Mouse (Mus musculus): ENCODE results near the gene Aplf. TPM values are rescaled to one million over a fixed set of nuclear protein-coding genes. Genes with fewer than 3 reads are reported as not detected.

Aplf gene
- polyA plus RNA-seq, 3 experiments from 2014 or later, result 4.3 to 5.4 (median 4.8) TPM

GRCm38 (mm10) chr6:87621281-87621680, 50.7 kb downstream of the Aplf start:
- no peak for ATAC-seq

GRCm38 (mm10) chr6:87618021-87618420, 54.0 kb downstream of the Aplf start:
- no peak for ATAC-seq

- no peak for ATAC-seq
Measured at GRCm38 (mm10) chr6:87615696-87616083, 56.3 kb downstream of the Aplf start.

- ATAC-seq, result no peak
Measured at GRCm38 (mm10) chr6:87614794-87615695, 56.9 kb downstream of the Aplf start.

- ATAC-seq, result no peak
Measured at GRCm38 (mm10) chr6:87599825-87600224, 72.2 kb downstream of the Aplf start.

- ATAC-seq, result peak; percentile 86
Measured at GRCm38 (mm10) chr6:87597116-87597833, 74.7 kb downstream of the Aplf start.

GRCm38 (mm10) chr6:87594188-87594587, 77.8 kb downstream of the Aplf start:
- no peak for ATAC-seq

- ATAC-seq, result peak; percentile 48
Measured at GRCm38 (mm10) chr6:87590394-87591281, 81.4 kb downstream of the Aplf start, which contains the start of gene Prokr1. TSS of gene Prokr1 (minus strand) at chr6:87590743.

GRCm38 (mm10) chr6:87589718-87590393, 82.1 kb downstream of the Aplf start:
- ATAC-seq, result no peak

- no peak for ATAC-seq
Measured at GRCm38 (mm10) chr6:87583991-87584390, 88.0 kb downstream of the Aplf start.

- ATAC-seq, result no peak
Measured at GRCm38 (mm10) chr6:87583183-87583611, 88.8 kb downstream of the Aplf start.

- ATAC-seq, result no peak
Measured at GRCm38 (mm10) chr6:87582456-87582855, 89.5 kb downstream of the Aplf start.

- ATAC-seq, result no peak
Measured at GRCm38 (mm10) chr6:87581581-87581980, 90.4 kb downstream of the Aplf start.

- ATAC-seq, result no peak
Measured at GRCm38 (mm10) chr6:87581071-87581470, 90.9 kb downstream of the Aplf start.

Other genes with a start within 250 kb of the Aplf start
- gene Bmp10, start 243.2 kb downstream of the Aplf start, polyA plus RNA-seq (2017; shearing (Covaris generic)), result not detected
- 100 to 1,000 TPM in 2 of 3 experiments, 10 to 100 TPM in 1; 77.8 to 111 (median 105) TPM for gene Arhgap25, start 138.9 kb downstream of the Aplf start, polyA plus RNA-seq (2017; shearing (Covaris generic))
- gene Prokr1, start 81.5 kb downstream of the Aplf start, polyA plus RNA-seq (2017; shearing (Covaris generic)), result not detected
- under 1 TPM in 2 of 3 experiments, not detected in 1; 0.30 to 0.87 TPM for gene Efcc1, start 58.7 kb upstream of the Aplf start, polyA plus RNA-seq (2017; shearing (Covaris generic))
- gene Gp9, start 105.9 kb upstream of the Aplf start, polyA plus RNA-seq (2017; shearing (Covaris generic)), result under 1 TPM in 1 of 3 experiments, not detected in 2; 0.41 TPM
- 10 to 100 TPM; 11.1 to 18.7 (median 15.7) TPM for gene Rab43, start 140.0 kb upstream of the Aplf start, polyA plus RNA-seq (2017; shearing (Covaris generic))
- 1 to 10 TPM; 3.6 to 6.6 (median 4.6) TPM for gene Gm45140, start 163.6 kb upstream of the Aplf start, polyA plus RNA-seq (2017; shearing (Covaris generic))
- gene Isy1, start 166.6 kb upstream of the Aplf start, polyA plus RNA-seq (2017; shearing (Covaris generic)), result 100 to 1,000 TPM in 1 of 3 experiments, 10 to 100 TPM in 2; 84.1 to 102 (median 98.9) TPM
- gene Cnbp, start 178.9 kb upstream of the Aplf start, polyA plus RNA-seq (2017; shearing (Covaris generic)), result 1,000 to 10,000 TPM in 2 of 3 experiments, 100 to 1,000 TPM in 1; 888 to 1,186 (median 1,089) TPM
- gene Copg1, start 215.6 kb upstream of the Aplf start, polyA plus RNA-seq (2017; shearing (Covaris generic)), result 100 to 1,000 TPM in 1 of 3 experiments, 10 to 100 TPM in 2; 63.1 to 108 (median 84.1) TPM
- gene Hmces, start 241.7 kb upstream of the Aplf start, polyA plus RNA-seq (2017; shearing (Covaris generic)), result 10 to 100 TPM; 45.1 to 53.4 (median 49.3) TPM

All from inflammation-experienced regulatory T-cells, adult 6 months (primary cell).